Mouse (Mus musculus): ENCODE results near the gene Tes3-ps. TPM values are rescaled to one million over a fixed set of nuclear protein-coding genes. Genes with fewer than 3 reads are reported as not detected.

Gene Tes3-ps
- polyA plus RNA-seq, 1 experiment: not detected

DNA sequence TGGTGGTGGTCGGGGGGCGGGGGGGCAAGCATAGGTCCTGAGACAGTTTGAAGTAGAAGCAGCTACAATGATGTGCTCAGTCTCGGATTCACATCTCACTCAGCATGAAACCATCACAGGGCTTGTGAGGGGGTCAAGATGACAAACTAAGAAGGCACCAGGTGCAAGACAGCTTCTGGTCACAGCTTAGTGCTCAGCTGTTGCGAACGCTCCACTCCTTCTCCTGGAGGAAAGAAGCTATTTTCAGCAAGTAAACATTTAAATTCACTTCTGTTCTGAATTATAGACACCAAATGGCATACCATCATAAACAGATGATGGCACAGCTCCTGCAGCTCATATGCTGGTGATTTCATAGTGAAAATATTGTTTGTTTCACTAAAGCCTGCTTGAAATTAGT is 7.7 kb upstream of the Tes3-ps start:
- no peaks in the 10 kb centered on the region for H3K36me3 ChIP-seq (ENCODE audit: control insufficient read depth, insufficient read depth, low read length)
- 95% methylated on average over 5 of the region's 5 CpGs for WGBS
- no peak overlapping the region for H3K4me3 ChIP-seq (ENCODE audit: insufficient read depth, low read depth, low read length)
- no peak overlapping the region for H3K27ac ChIP-seq (ENCODE audit: insufficient read depth, low read depth, low read length)
- H3K4me1 ChIP-seq (ENCODE audit: control insufficient read depth, insufficient read depth, low read length): no peaks in the 10 kb centered on the region
- DNase-seq: no peak
- TF ChIP-seq POLR2A (IDR thresholded peaks at IDR 0.05; ENCODE audit: low read depth, low read length): no peak
- TF ChIP-seq CTCF (conservative IDR thresholded peaks at IDR 0.05; ENCODE audit: insufficient read depth, insufficient read length, low read depth, low read length): no peak
- H3K27me3 ChIP-seq (replicated peaks; ENCODE audit: control insufficient read depth, insufficient read depth, low read length): no peaks in the 10 kb centered on the region

DNA sequence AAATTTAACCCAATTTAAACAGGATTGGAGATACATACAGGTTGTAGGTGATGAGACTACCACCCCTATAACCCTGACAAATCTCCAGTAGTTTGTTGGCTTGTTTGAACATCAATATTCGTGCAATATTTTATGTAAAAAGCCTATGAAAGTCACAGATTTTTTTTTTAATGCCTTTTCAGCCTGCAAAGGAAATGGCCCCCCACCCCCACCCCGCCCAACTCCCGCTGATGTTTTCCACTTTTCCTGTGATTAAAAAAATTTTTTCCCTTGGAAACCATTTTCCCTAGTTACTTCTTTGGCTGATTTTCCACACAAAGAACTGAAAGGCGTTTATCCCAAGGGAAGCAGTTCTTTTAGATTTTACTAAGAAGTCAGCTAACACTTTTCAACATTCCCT is 11.4 kb downstream of the Tes3-ps start, which contains the start of gene Ecm2:
TSS of gene Ecm2 (plus strand) at position 301 of the 400 bp plus-strand sequence.
- WGBS: 55% methylated on average over 4 of the region's 4 CpGs
- no peak for TF ChIP-seq POLR2A (IDR thresholded peaks at IDR 0.05; ENCODE audit: low read depth, low read length)
- TF ChIP-seq CTCF (conservative IDR thresholded peaks at IDR 0.05; ENCODE audit: insufficient read depth, insufficient read length, low read depth, low read length): no peak
- Histone ChIP-seq H3K27ac (ENCODE audit: insufficient read depth, low read depth, low read length) (no peak within 1 kb of the TSS), H3K4me1 (ENCODE audit: control insufficient read depth, insufficient read depth, low read length) (no peaks in the 10 kb centered on the region), H3K36me3 (ENCODE audit: control insufficient read depth, insufficient read depth, low read length) (no peaks in the 10 kb centered on the region), H3K27me3 (replicated peaks; ENCODE audit: control insufficient read depth, insufficient read depth, low read length) (no peaks in the 10 kb centered on the region), H3K4me3 (ENCODE audit: insufficient read depth, low read depth, low read length) (no peak within 1 kb of the TSS)
- DNase-seq: no peak

DNA sequence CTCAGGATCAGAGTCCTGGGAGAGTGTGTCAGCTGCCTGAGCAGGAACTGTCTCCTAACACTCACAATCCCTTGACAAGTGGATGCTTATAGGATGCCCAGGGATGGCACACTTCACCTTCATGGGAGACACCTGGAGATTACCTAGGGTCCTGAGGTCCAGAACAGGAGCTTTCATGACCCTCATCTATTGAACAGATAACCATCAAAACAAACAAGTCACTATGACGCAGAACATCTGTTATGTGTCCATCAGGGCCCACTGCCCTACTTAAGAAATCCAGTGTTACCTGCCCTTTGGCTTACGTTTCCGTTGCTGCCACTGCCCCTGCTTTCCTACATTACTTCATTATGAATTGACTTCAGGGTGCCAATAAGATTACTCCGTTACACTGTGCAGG is 12.7 kb downstream of the Tes3-ps start:
- Histone ChIP-seq H3K36me3 (ENCODE audit: control insufficient read depth, insufficient read depth, low read length) (no peaks in the 10 kb centered on the region), H3K27ac (ENCODE audit: insufficient read depth, low read depth, low read length) (no peak overlapping the region), H3K27me3 (replicated peaks; ENCODE audit: control insufficient read depth, insufficient read depth, low read length) (no peaks in the 10 kb centered on the region), H3K4me1 (ENCODE audit: control insufficient read depth, insufficient read depth, low read length) (no peaks in the 10 kb centered on the region), H3K4me3 (ENCODE audit: insufficient read depth, low read depth, low read length) (no peak overlapping the region)
- no peak for DNase-seq
- WGBS: 82% methylated on average over 4 of the region's 4 CpGs
- TF ChIP-seq CTCF (conservative IDR thresholded peaks at IDR 0.05; ENCODE audit: insufficient read depth, insufficient read length, low read depth, low read length) (no peak), POLR2A (IDR thresholded peaks at IDR 0.05; ENCODE audit: low read depth, low read length) (no peak)

DNA sequence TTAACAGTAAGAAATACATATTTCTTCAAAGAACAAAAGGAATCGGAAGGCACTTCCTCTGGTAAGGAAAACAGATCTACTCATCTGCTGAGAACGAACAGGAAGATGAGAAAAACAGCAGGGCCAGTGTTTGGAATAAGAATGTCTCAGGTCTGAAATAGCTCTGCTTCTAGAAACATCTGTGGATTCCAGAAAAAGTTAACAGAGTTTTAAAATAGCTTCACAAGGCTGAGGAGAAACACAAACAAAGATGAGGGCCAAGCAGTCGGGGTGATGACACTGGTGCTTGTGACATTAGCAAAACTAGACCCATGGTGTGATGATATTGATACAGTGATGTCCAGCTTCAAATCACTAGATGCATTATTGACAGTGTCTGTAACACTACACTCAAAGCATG is 14.1 kb downstream of the Tes3-ps start:
- 64% methylated on average over 3 of the region's 3 CpGs for WGBS

DNA sequence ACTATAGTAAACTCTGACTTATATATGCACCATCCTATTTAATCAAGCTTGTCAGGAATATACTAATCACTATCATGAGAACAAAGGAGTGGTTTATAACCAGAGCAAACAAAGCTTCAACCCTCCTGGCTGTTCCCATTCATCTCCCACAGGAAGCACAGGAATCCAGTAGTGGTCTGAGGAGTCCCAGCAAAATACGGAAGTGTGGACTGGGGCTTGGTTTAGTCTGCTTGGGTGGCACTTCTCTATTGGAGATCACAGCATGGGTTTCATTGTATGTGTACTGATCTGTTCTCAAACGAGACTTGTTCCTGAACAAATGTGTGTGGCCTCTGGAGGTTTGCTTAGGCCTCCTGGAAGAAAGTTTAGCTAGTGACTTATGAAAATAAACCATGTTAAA is 25.6 kb downstream of the Tes3-ps start:
- 64% methylated on average over 2 of the region's 2 CpGs for WGBS
- no peaks in the 10 kb centered on the region for H3K36me3 ChIP-seq (ENCODE audit: control insufficient read depth, insufficient read depth, low read length)
- DNase-seq: no peak
- no peak overlapping the region for H3K27ac ChIP-seq (ENCODE audit: insufficient read depth, low read depth, low read length)
- TF ChIP-seq POLR2A (IDR thresholded peaks at IDR 0.05; ENCODE audit: low read depth, low read length) (no peak), CTCF (conservative IDR thresholded peaks at IDR 0.05; ENCODE audit: insufficient read depth, insufficient read length, low read depth, low read length) (no peak)
- no peaks in the 10 kb centered on the region for H3K27me3 ChIP-seq (replicated peaks; ENCODE audit: control insufficient read depth, insufficient read depth, low read length)
- no peaks in the 10 kb centered on the region for H3K4me1 ChIP-seq (ENCODE audit: control insufficient read depth, insufficient read depth, low read length)
- no peak overlapping the region for H3K4me3 ChIP-seq (ENCODE audit: insufficient read depth, low read depth, low read length)

More for the DNA sequence above, 14.1 kb downstream of the Tes3-ps start:
- Histone ChIP-seq H3K27me3 (replicated peaks; ENCODE audit: control insufficient read depth, insufficient read depth, low read length) (no peaks in the 10 kb centered on the region), H3K36me3 (ENCODE audit: control insufficient read depth, insufficient read depth, low read length) (no peaks in the 10 kb centered on the region), H3K4me1 (ENCODE audit: control insufficient read depth, insufficient read depth, low read length) (no peaks in the 10 kb centered on the region), H3K4me3 (ENCODE audit: insufficient read depth, low read depth, low read length) (no peak overlapping the region), H3K27ac (ENCODE audit: insufficient read depth, low read depth, low read length) (no peak overlapping the region)
- peak; percentile 6 for DNase-seq
- TF ChIP-seq CTCF (conservative IDR thresholded peaks at IDR 0.05; ENCODE audit: insufficient read depth, insufficient read length, low read depth, low read length): no peak
- TF ChIP-seq POLR2A (IDR thresholded peaks at IDR 0.05; ENCODE audit: low read depth, low read length): no peak

DNA sequence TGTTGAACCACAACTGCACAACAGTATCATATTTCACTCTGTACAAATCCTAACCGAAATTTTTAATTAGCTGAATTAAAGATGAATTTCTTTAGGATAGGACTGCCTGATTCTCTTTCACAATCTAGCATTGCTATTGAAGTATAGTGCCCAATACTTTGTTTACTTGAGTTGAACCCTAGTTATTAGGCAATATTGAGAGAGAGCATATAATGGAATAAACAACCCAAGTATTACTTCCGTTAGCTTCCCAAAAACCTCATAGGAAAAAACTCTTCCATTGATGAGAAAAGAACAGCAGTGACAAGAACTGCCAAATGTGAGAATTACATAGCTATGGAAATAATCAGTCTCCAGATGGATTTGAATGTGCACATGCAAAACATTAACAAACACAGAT is 33.1 kb downstream of the Tes3-ps start:
- TF ChIP-seq POLR2A (IDR thresholded peaks at IDR 0.05; ENCODE audit: low read depth, low read length): no peak
- no peak for TF ChIP-seq CTCF (conservative IDR thresholded peaks at IDR 0.05; ENCODE audit: insufficient read depth, insufficient read length, low read depth, low read length)
- Histone ChIP-seq H3K4me1 (ENCODE audit: control insufficient read depth, insufficient read depth, low read length) (no peaks in the 10 kb centered on the region), H3K4me3 (ENCODE audit: insufficient read depth, low read depth, low read length) (no peak overlapping the region), H3K27me3 (replicated peaks; ENCODE audit: control insufficient read depth, insufficient read depth, low read length) (no peaks in the 10 kb centered on the region), H3K36me3 (ENCODE audit: control insufficient read depth, insufficient read depth, low read length) (no peaks in the 10 kb centered on the region), H3K27ac (ENCODE audit: insufficient read depth, low read depth, low read length) (no peak overlapping the region)
- WGBS: 65% methylated on average over 2 of the region's 2 CpGs
- DNase-seq: no peak

DNA sequence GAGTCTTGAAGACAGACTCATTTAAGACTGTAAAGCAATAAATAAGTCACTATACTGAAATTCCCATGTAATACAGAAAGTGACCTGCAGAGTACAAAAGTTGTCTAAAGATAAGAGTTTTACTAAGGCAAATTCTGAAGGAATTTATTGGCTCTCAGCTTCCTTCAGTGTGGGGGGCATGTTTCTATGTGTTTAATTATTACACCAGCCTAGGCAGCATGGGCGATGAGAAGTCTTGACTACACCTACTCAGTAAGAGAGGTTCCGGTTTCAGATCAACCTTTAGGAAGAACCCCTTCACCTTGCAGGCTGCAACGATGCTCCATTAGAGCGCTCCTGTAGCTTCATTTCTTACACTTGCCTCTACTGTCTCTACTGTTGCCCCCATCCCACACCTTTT is 37.5 kb downstream of the Tes3-ps start:
- H3K27me3 ChIP-seq (replicated peaks; ENCODE audit: control insufficient read depth, insufficient read depth, low read length): no peaks in the 10 kb centered on the region
- TF ChIP-seq POLR2A (IDR thresholded peaks at IDR 0.05; ENCODE audit: low read depth, low read length) (no peak), CTCF (conservative IDR thresholded peaks at IDR 0.05; ENCODE audit: insufficient read depth, insufficient read length, low read depth, low read length) (no peak)
- WGBS: 88% methylated on average over 4 of the region's 4 CpGs
- no peaks in the 10 kb centered on the region for H3K36me3 ChIP-seq (ENCODE audit: control insufficient read depth, insufficient read depth, low read length)
- no peak for DNase-seq
- H3K4me1 ChIP-seq (ENCODE audit: control insufficient read depth, insufficient read depth, low read length): no peaks in the 10 kb centered on the region
- H3K4me3 ChIP-seq (ENCODE audit: insufficient read depth, low read depth, low read length): no peak overlapping the region
- H3K27ac ChIP-seq (ENCODE audit: insufficient read depth, low read depth, low read length): no peak overlapping the region

DNA sequence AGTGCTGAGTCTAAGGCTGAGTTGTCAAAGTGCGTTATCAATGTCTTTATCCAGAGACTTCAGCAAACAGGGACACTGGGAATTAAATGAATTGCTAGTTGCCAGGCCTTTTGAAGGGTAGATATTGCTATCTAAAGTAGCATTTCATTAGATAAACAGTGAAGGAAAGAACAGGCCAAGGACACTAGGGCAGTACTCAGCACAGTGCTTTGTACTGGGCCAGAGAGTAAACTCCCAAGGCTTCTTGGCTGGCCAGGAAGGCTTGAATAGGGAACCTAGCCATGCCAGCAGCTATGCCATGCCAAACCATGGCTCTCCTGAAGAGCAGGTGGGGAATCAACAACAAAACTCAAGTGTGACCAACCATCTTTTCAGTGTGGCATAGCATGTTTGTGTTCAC is 43.8 kb downstream of the Tes3-ps start:
- TF ChIP-seq CTCF (conservative IDR thresholded peaks at IDR 0.05; ENCODE audit: insufficient read depth, insufficient read length, low read depth, low read length) (no peak), POLR2A (IDR thresholded peaks at IDR 0.05; ENCODE audit: low read depth, low read length) (no peak)
- 100% methylated on average over 1 of the region's 1 CpGs for WGBS
- no peak for DNase-seq
- H3K4me3 ChIP-seq (ENCODE audit: insufficient read depth, low read depth, low read length): no peak overlapping the region
- H3K27ac ChIP-seq (ENCODE audit: insufficient read depth, low read depth, low read length): no peak overlapping the region
- H3K4me1 ChIP-seq (ENCODE audit: control insufficient read depth, insufficient read depth, low read length): no peaks in the 10 kb centered on the region
- no peaks in the 10 kb centered on the region for H3K36me3 ChIP-seq (ENCODE audit: control insufficient read depth, insufficient read depth, low read length)
- no peaks in the 10 kb centered on the region for H3K27me3 ChIP-seq (replicated peaks; ENCODE audit: control insufficient read depth, insufficient read depth, low read length)

Data from kidney, adult 2 months (tissue).